In the genomic region with DNA sequence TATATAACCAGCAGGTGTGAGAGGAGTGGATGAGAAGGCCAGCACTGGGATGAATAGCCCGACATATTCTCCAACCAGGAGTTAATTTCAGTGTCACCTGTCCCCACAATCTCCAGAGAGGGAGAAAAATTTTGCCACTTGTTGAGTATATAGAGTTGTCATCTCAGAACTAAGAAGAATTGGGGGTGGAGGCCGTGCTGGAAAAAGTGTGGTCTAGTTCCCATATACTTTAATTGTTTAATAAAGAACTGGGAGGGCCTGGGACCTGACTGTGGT, we compare ENCODE assay signal across 8 mouse cellular contexts. TPM values are rescaled to one million over a fixed set of nuclear protein-coding genes. Genes with fewer than 3 reads are reported as not detected.
DNase-seq lines count a peak whose midpoint lies in the region; ATAC-seq and TF ChIP-seq lines count a peak whose summit lies in the region.

No protein-coding gene starts in this region.

- H3K9ac ChIP-seq in heart, embryonic 14.5 days (ENCODE audit: low read length): peak overlapping the region; percentile 94
- H3K9ac ChIP-seq in ES-E14 (ENCODE audit: insufficient read depth, low read depth, low read length, poor library complexity, severe bottlenecking): peak overlapping the region; percentile 74
- H3K9ac ChIP-seq in forebrain, postnatal 0 days: peak overlapping the region; percentile 81

- H3K27me3 ChIP-seq in heart, embryonic 14.5 days (ENCODE audit: control insufficient read depth, insufficient read depth, low read length): no peaks in the 10 kb centered on the region
- no peaks in the 10 kb centered on the region for H3K27me3 ChIP-seq in forebrain, postnatal 0 days (ENCODE audit: insufficient read depth, low read length)

- peak overlapping the region; percentile 82 to 90 for H3K4me3 ChIP-seq in heart, embryonic 14.5 days (ENCODE audit: control insufficient read depth in 1 of 2, insufficient read depth in 1 of 2, low read depth in 1 of 2, low read length in 2 of 2)
- H3K4me3 ChIP-seq in ES-E14 (ENCODE audit: insufficient read depth in 1 of 2, low read depth in 1 of 2, low read length in 2 of 2, poor library complexity in 1 of 2, severe bottlenecking in 1 of 2) (peak overlapping the region; percentile 70 to 89), macrophage (ENCODE audit: inconsistent target) (peak overlapping the region; percentile 85)
- peak overlapping the region; percentile 90 for H3K4me3 ChIP-seq in forebrain, postnatal 0 days (ENCODE audit: low read depth, low read length)

- no peak for TF ChIP-seq CTCF in forebrain, postnatal 0 days (IDR thresholded peaks at IDR 0.05; ENCODE audit: low read depth)

- peaks cover 12% of the 10 kb centered on the region for H3K79me2 ChIP-seq in macrophage (ENCODE audit: inconsistent target)

- peaks cover 7 to 16% of the 10 kb centered on the region in 2 experiments for H3K4me1 ChIP-seq in heart, embryonic 14.5 days (ENCODE audit: control insufficient read depth in 2 of 2, insufficient read depth in 2 of 2, low read length in 2 of 2)
- no peaks in the 10 kb centered on the region for H3K4me1 ChIP-seq in ES-E14 (ENCODE audit: control insufficient read depth in 2 of 2, insufficient read depth in 2 of 2, low read length in 2 of 2, poor library complexity in 1 of 2)
- peaks cover 12% of the 10 kb centered on the region for H3K4me1 ChIP-seq in forebrain, postnatal 0 days (ENCODE audit: insufficient read depth)

- WGBS in heart, embryonic 14.5 days: 14% methylated on average over 2 of the region's 2 CpGs
- 22% methylated on average over 2 of the region's 2 CpGs for WGBS in forebrain, postnatal 0 days
- 21% methylated on average over 2 of the region's 2 CpGs for WGBS in macrophage (ENCODE audit: missing documents)

- H3K4me2 ChIP-seq in heart, embryonic 14.5 days (ENCODE audit: low read length): peak overlapping the region; percentile 82
- peak overlapping the region; percentile 83 for H3K4me2 ChIP-seq in forebrain, postnatal 0 days (ENCODE audit: low read depth)

- in situ Hi-C loops in ES-E14 (cut with MboI; ENCODE audit: low sequenced_read_pairs in 2 of 2, unreplicated experiment in 2 of 2): no loop called here

- peak overlapping the region in 1 of 2 experiments; percentile 65; a peak in 2 of 4 replicates for H3K27ac ChIP-seq in heart, embryonic 14.5 days (replicated peaks in 1 of 2; ENCODE audit: control insufficient read depth in 1 of 2, insufficient read depth in 1 of 2, low read depth in 2 of 2, low read length in 2 of 2)
- H3K27ac ChIP-seq in ES-E14 (ENCODE audit: insufficient read depth, low read depth, low read length, poor library complexity, severe bottlenecking) (no peak overlapping the region), macrophage (peak overlapping the region; percentile 41)
- H3K27ac ChIP-seq in forebrain, postnatal 0 days (ENCODE audit: low read depth, low read length): 0 out of 2 replicates have a peak overlapping the region, but pooled peaks have one; percentile 62

- peaks cover 43% of the 10 kb centered on the region for H3K36me3 ChIP-seq in heart, embryonic 14.5 days (ENCODE audit: control insufficient read depth, insufficient read depth, low read length)
- H3K36me3 ChIP-seq in ES-E14 (ENCODE audit: control insufficient read depth, insufficient read depth, low read length, poor library complexity, severe bottlenecking) (peaks cover 35% of the 10 kb centered on the region), macrophage (ENCODE audit: inconsistent target) (peaks cover 32% of the 10 kb centered on the region)
- H3K36me3 ChIP-seq in forebrain, postnatal 0 days (ENCODE audit: insufficient read depth): peaks cover 60% of the 10 kb centered on the region

- no peaks in the 10 kb centered on the region for H3K9me3 ChIP-seq in heart, embryonic 14.5 days (ENCODE audit: control insufficient read depth, low read length)
- H3K9me3 ChIP-seq in ES-E14 (ENCODE audit: control insufficient read depth, insufficient read depth, low read depth, low read length): no peaks in the 10 kb centered on the region
- no peaks in the 10 kb centered on the region for H3K9me3 ChIP-seq in forebrain, postnatal 0 days (ENCODE audit: low read length)

- intact Hi-C loops in heart, postnatal 36 days (cut with DNase I): no loop called here
- intact Hi-C loops in left cerebral cortex, postnatal 36 days (cut with DNase I): no loop called here

- DNase-seq in heart, postnatal 36 days: no peak
- no peak for DNase-seq in ES-E14 (ENCODE audit: low read depth, low spot score)
- DNase-seq in forebrain, postnatal 0 days: no peak
- no peak for DNase-seq in embryo, embryonic 9.5 days (ENCODE audit: extremely low spot score)
- DNase-seq in right cerebral cortex, postnatal 25 days: no peak
- no peak for DNase-seq in left cerebral cortex, postnatal 36 days (ENCODE audit: low spot score in 2 of 2)

- ATAC-seq in heart, embryonic 14.5 days (ENCODE audit: insufficient number of reproducible peaks, insufficient read depth, low FRiP score, low read depth): no peak
- ATAC-seq in forebrain, postnatal 0 days: no peak

TF ChIP-seq in ES-E14, 5 proteins besides CTCF, POLR2A, EP300 and RAD21 (continues in another document):
- no peak for TF ChIP-seq HCFC1 (IDR thresholded peaks at IDR 0.05; ENCODE audit: borderline replicate concordance, insufficient read depth, low read length)
- TF ChIP-seq CHD2 (IDR thresholded peaks at IDR 0.05; ENCODE audit: low read depth, low read length): no peak
- no peak for TF ChIP-seq MAFK (IDR thresholded peaks at IDR 0.05; ENCODE audit: insufficient read depth, low read depth, low read length)
- TF ChIP-seq ZNF384 (IDR thresholded peaks at IDR 0.05; ENCODE audit: low read depth, low read length): no peak

RNA-seq across cellular contexts. Expression of a gene that starts 2.3 kb away (rescaled TPM):
- 43.7 and 48.6 TPM in 2 replicates for polyA plus RNA-seq in heart, embryonic 14.5 days (2014; fragmentation: Nextera tagmentation; extraction: Ambion mirVana)
- 10 to 100 TPM; 37.7 to 40.2 TPM for total RNA-seq in heart, postnatal 36 days (2021)
- total RNA-seq in ES-E14 (2012; rRNA removed): 66.9 and 90.3 TPM in 2 replicates
- 51.2 and 61.4 TPM in 2 replicates for total RNA-seq in forebrain, postnatal 0 days (2014; rRNA removed)
- polyA plus RNA-seq in forebrain, postnatal 0 days (2015; fragmentation: Nextera tagmentation; extraction: Ambion mirVana): 41.7 and 49.2 TPM in 2 replicates
- total RNA-seq in macrophage (2018; cell fraction: chromatin; rRNA removed): 10 to 100 TPM; 15.4 to 72.1 (median 36.5) TPM
- total RNA-seq in macrophage (2018; cell fraction: cytosol; rRNA removed): 10 to 100 TPM; 29.1 to 52.4 (median 41.2) TPM
- total RNA-seq in macrophage (2018; cell fraction: nucleus; rRNA removed): 10 to 100 TPM; 20.4 to 61.0 (median 29.8) TPM
- 39.8 to 53.8 TPM (median 45.4 TPM) in 3 replicates for polyA plus RNA-seq in macrophage (2018)
- 10 to 100 TPM; 51.9 to 79.5 TPM for total RNA-seq in left cerebral cortex, postnatal 36 days (2021)

RNA-seq across cellular contexts. Expression of a gene that starts 18.4 kb away (rescaled TPM):
- polyA plus RNA-seq in heart, embryonic 14.5 days (2014; fragmentation: Nextera tagmentation; extraction: Ambion mirVana): 10.5 and 10.8 TPM in 2 replicates
- total RNA-seq in heart, postnatal 36 days (2021): 1 to 10 TPM; 4.1 to 7.1 TPM
- 17.0 and 19.7 TPM in 2 replicates for total RNA-seq in ES-E14 (2012; rRNA removed)
- 36.6 and 52.2 TPM in 2 replicates for total RNA-seq in forebrain, postnatal 0 days (2014; rRNA removed)
- polyA plus RNA-seq in forebrain, postnatal 0 days (2015; fragmentation: Nextera tagmentation; extraction: Ambion mirVana): 15.3 and 21.5 TPM in 2 replicates
- total RNA-seq in macrophage (2018; cell fraction: chromatin; rRNA removed): 10 to 100 TPM in 7 of 26 experiments, 1 to 10 TPM in 19; 1.2 to 15.8 (median 7.4) TPM
- 1 to 10 TPM; 1.4 to 4.4 (median 2.7) TPM for total RNA-seq in macrophage (2018; cell fraction: cytosol; rRNA removed)
- total RNA-seq in macrophage (2018; cell fraction: nucleus; rRNA removed): 10 to 100 TPM in 4 of 26 experiments, 1 to 10 TPM in 22; 1.4 to 17.3 (median 5.3) TPM
- 2.1 to 3.5 TPM (median 2.3 TPM) in 3 replicates for polyA plus RNA-seq in macrophage (2018)
- total RNA-seq in left cerebral cortex, postnatal 36 days (2021): 10 to 100 TPM; 13.5 to 20.2 TPM

RNA-seq across cellular contexts. Expression of a gene that starts 37.5 kb away (rescaled TPM):
- polyA plus RNA-seq in heart, embryonic 14.5 days (2014; fragmentation: Nextera tagmentation; extraction: Ambion mirVana): 437 and 480 TPM in 2 replicates
- total RNA-seq in heart, postnatal 36 days (2021): 100 to 1,000 TPM; 143 to 152 TPM
- total RNA-seq in ES-E14 (2012; rRNA removed): 203 and 229 TPM in 2 replicates
- total RNA-seq in forebrain, postnatal 0 days (2014; rRNA removed): 116 and 130 TPM in 2 replicates
- polyA plus RNA-seq in forebrain, postnatal 0 days (2015; fragmentation: Nextera tagmentation; extraction: Ambion mirVana): 190 and 236 TPM in 2 replicates
- 10 to 100 TPM; 10.8 to 69.3 (median 29.8) TPM for total RNA-seq in macrophage (2018; cell fraction: chromatin; rRNA removed)
- total RNA-seq in macrophage (2018; cell fraction: cytosol; rRNA removed): 100 to 1,000 TPM; 102 to 241 (median 145) TPM
- total RNA-seq in macrophage (2018; cell fraction: nucleus; rRNA removed): 10 to 100 TPM; 16.1 to 73.4 (median 43.0) TPM
- polyA plus RNA-seq in macrophage (2018): 186 to 192 TPM (median 190 TPM) in 3 replicates
- 10 to 100 TPM; 82.6 to 97.0 TPM for total RNA-seq in left cerebral cortex, postnatal 36 days (2021)

RNA-seq across cellular contexts. Expression of a gene that starts 43.1 kb away (rescaled TPM):
- polyA plus RNA-seq in heart, embryonic 14.5 days (2014; fragmentation: Nextera tagmentation; extraction: Ambion mirVana): 91.8 and 108 TPM in 2 replicates
- 10 to 100 TPM; 22.0 to 23.7 TPM for total RNA-seq in heart, postnatal 36 days (2021)
- total RNA-seq in ES-E14 (2012; rRNA removed): 14.3 and 16.6 TPM in 2 replicates
- 10.0 and 11.3 TPM in 2 replicates for total RNA-seq in forebrain, postnatal 0 days (2014; rRNA removed)
- 9.6 and 10.0 TPM in 2 replicates for polyA plus RNA-seq in forebrain, postnatal 0 days (2015; fragmentation: Nextera tagmentation; extraction: Ambion mirVana)
- total RNA-seq in macrophage (2018; cell fraction: chromatin; rRNA removed): 10 to 100 TPM in 19 of 26 experiments, 1 to 10 TPM in 7; 3.6 to 47.2 (median 18.3) TPM
- 10 to 100 TPM; 19.9 to 51.8 (median 36.2) TPM for total RNA-seq in macrophage (2018; cell fraction: cytosol; rRNA removed)
- 10 to 100 TPM; 15.7 to 89.8 (median 51.7) TPM for total RNA-seq in macrophage (2018; cell fraction: nucleus; rRNA removed)
- 21.8 to 51.0 TPM (median 46.5 TPM) in 3 replicates for polyA plus RNA-seq in macrophage (2018)
- total RNA-seq in left cerebral cortex, postnatal 36 days (2021): 1 to 10 TPM; 1.7 to 5.1 TPM

RNA-seq across cellular contexts. Expression of a gene that starts 51.2 kb away (rescaled TPM):
- 9.7 and 12.1 TPM in 2 replicates for polyA plus RNA-seq in heart, embryonic 14.5 days (2014; fragmentation: Nextera tagmentation; extraction: Ambion mirVana)
- 10 to 100 TPM; 19.9 to 26.6 TPM for total RNA-seq in heart, postnatal 36 days (2021)
- 14.9 and 21.2 TPM in 2 replicates for total RNA-seq in ES-E14 (2012; rRNA removed)
- 4.5 and 5.3 TPM in 2 replicates for total RNA-seq in forebrain, postnatal 0 days (2014; rRNA removed)
- 11.7 and 13.2 TPM in 2 replicates for polyA plus RNA-seq in forebrain, postnatal 0 days (2015; fragmentation: Nextera tagmentation; extraction: Ambion mirVana)
- total RNA-seq in macrophage (2018; cell fraction: chromatin; rRNA removed): 1 to 10 TPM in 21 of 26 experiments, under 1 TPM in 2, not detected in 3; 0.89 to 9.8 (median 5.7) TPM
- total RNA-seq in macrophage (2018; cell fraction: cytosol; rRNA removed): 10 to 100 TPM in 17 of 26 experiments, 1 to 10 TPM in 9; 7.6 to 24.7 (median 13.3) TPM
- total RNA-seq in macrophage (2018; cell fraction: nucleus; rRNA removed): 10 to 100 TPM in 6 of 26 experiments, 1 to 10 TPM in 20; 1.3 to 14.1 (median 6.9) TPM
- 10.2 to 18.1 TPM (median 14.4 TPM) in 3 replicates for polyA plus RNA-seq in macrophage (2018)
- 10 to 100 TPM; 14.4 TPM for total RNA-seq in left cerebral cortex, postnatal 36 days (2021)
